Mouse (Mus musculus) kidney, adult 18-20 months (tissue): ENCODE data around the gene Cep350.

Experiments
- DNase-seq: peaks from one replicate; pipeline ENCODE4 v3.0.0; 2021

Gene Cep350

DNA sequence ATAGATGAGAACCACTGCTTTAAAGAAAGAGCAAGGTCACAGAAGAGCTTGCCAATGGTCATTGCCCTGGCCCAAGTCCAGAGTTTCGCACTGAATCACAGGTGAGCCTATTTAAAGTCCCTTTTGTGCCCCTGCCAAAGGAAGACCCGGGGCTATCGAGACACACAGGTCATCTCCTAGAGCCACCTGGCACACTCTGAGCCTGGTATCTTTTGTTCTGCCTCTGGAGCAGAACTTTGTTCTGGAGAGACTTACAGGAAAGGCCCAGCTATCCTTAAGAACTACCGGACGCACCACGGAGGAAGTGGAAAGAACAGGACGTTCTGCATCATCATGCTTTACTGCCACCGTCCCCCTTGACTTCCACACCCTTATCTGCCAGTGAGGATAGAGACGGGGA is 167.4 kb downstream of the Cep350 start:
- no peak for DNase-seq

GRCm38 (mm10) chr1:155801014-155801991 is 171.8 kb downstream of the Cep350 start:
- DNase-seq, result no peak

DNA sequence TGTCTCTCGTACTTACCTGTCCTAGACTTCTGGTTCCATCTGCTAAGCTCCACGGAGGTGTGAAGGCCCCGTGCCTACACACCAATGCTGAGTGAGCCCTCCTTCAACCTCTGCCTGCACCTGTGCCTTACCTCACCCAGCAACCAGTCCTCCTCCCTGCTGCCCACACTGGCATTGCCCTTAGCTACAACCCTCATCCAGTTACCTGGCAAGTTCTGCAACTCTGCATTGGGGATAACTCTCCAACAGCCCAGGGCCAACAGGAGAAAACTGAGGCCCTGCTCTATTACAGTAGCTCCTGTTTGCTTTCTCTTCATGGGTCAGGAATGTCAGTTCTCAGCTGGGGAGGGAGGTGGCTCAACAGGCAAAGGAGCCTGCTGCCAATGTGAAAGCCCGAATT is 175.1 kb downstream of the Cep350 start:
- no peak for DNase-seq

DNA sequence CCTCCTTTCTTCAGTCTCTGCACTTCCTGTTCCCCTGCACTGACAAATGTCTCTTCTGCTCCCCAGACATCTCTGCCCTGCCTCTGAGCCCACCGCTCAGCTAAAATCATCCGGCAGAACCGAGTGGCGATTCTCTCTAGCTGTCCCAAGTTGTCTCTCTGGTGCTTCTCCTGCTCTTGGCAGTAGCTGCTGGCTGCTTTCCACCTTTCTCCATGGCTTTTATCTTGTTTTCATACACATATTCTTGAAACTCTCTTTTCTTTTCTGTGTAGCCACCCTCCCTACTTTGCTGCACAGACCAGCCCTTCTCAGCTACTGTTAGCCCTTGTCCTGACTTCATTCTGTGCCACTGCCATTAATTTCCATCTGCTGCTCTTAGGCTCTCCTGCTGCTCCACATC is 175.6 kb downstream of the Cep350 start:
- no peak for DNase-seq

- DNase-seq, result no peak
These were observed 176.2 kb downstream of the Cep350 start for GRCm38 (mm10) chr1:155796757-155797405.

GRCm38 (mm10) chr1:155795791-155796233 is 177.2 kb downstream of the Cep350 start:
- DNase-seq, result no peak
